Mouse (Mus musculus): ENCODE measurements at regions not wholly inside any gene's neighbourhood (a gene's known extent, or its start where the extent isn't known, plus 50 kb on each side); places are given as distances from the start of the nearest gene placed in this dataset.

DNA sequence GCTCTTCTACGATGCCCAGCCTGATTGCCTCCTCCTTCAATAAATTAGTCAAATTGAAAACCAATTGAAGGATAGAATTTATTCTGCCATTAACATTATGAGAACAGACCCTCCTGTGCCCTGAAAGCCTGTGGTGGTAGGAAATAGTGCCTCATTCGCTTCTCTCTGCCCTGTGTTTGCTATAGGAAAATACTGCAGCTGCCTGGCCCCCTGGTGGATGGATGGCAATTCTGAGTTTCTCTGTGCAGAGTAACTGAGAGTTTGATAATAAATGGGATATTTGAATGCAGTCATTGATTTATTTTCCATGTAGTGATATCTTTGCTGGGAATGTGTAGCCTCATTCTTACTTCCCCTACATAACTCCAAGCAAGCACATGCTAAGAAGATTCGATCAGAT is 85.4 kb upstream of the Calcoco1 start:
- WGBS, result 46% methylated on average over 3 of the region's 3 CpGs
- H3K9ac ChIP-seq (ENCODE audit: low read length), result no peak overlapping the region
- no peaks in the 10 kb centered on the region for H3K36me3 ChIP-seq (ENCODE audit: control insufficient read depth, insufficient read depth, low read length)
- no peak overlapping the region for H3K27ac ChIP-seq (ENCODE audit: low read depth, low read length)
- H3K4me1 ChIP-seq (ENCODE audit: control insufficient read depth, insufficient read depth, low read length), result no peaks in the 10 kb centered on the region
- no peaks in the 10 kb centered on the region for H3K27me3 ChIP-seq (ENCODE audit: control insufficient read depth, insufficient read depth, low read length)
- H3K9me3 ChIP-seq (ENCODE audit: control insufficient read depth, low read length), result no peaks in the 10 kb centered on the region
- H3K4me2 ChIP-seq (ENCODE audit: low read depth), result no peak overlapping the region
- DNase-seq (ENCODE audit: low spot score), result no peak
- no peak overlapping the region for H3K4me3 ChIP-seq (ENCODE audit: low read depth, low read length)
- ATAC-seq (ENCODE audit: insufficient read depth, low FRiP score, low TSS enrichment), result no peak

DNA sequence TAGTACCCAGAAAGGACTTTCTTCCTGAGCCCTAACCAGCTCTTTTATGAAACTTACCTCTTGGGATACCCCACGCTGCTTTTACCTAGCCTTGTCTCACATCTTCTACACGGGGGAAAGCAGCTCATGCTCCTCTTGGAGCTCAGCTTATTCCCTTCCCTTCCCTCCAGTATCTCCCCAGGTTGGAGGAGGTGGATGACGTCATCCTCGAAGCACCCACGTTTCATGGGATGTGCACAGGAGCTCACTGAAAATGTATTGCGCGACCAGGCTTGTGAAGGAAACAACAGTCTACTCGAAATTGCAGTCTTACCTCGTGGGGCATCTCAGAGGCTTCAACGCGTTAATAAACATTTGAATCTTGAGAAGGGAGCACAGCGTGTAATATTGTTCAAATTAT is 97.2 kb upstream of the Calcoco1 start:
- H3K27ac ChIP-seq (ENCODE audit: low read depth, low read length), result no peak overlapping the region
- no peaks in the 10 kb centered on the region for H3K9me3 ChIP-seq (ENCODE audit: control insufficient read depth, low read length)
- no peak overlapping the region for H3K9ac ChIP-seq (ENCODE audit: low read length)
- H3K4me3 ChIP-seq (ENCODE audit: low read depth, low read length), result no peak overlapping the region
- no peaks in the 10 kb centered on the region for H3K4me1 ChIP-seq (ENCODE audit: control insufficient read depth, insufficient read depth, low read length)
- 79% methylated on average over 12 of the region's 12 CpGs for WGBS
- no peak for ATAC-seq (ENCODE audit: insufficient read depth, low FRiP score, low TSS enrichment)
- no peaks in the 10 kb centered on the region for H3K36me3 ChIP-seq (ENCODE audit: control insufficient read depth, insufficient read depth, low read length)
- no peaks in the 10 kb centered on the region for H3K27me3 ChIP-seq (ENCODE audit: control insufficient read depth, insufficient read depth, low read length)
- H3K4me2 ChIP-seq (ENCODE audit: low read depth), result no peak overlapping the region
- DNase-seq (ENCODE audit: low spot score), result no peak

DNA sequence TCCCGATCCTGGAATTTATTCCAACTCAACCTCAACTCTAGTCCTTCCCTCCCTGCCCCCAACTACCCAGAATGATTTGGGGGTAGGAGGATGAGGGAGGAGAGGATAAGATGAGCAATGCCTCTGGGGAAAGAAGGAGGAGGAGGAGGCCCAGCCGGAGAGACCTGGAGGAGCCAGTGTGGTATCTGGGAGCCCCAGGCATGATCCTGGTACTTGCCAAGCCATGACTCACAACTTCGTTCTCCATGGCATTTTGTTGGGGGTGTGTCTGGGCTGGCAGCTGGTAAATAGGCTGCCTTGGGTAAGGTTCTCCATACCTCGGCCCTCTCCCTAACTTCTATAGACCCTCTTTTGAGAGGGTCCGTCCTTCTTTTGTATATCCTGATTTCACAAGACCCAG is 81.2 kb upstream of the Hoxc13 start:
- Histone ChIP-seq H3K36me3 (ENCODE audit: control insufficient read depth, insufficient read depth, low read length) (no peaks in the 10 kb centered on the region), H3K4me1 (ENCODE audit: control insufficient read depth, insufficient read depth, low read length) (no peaks in the 10 kb centered on the region), H3K27ac (ENCODE audit: low read depth, low read length) (no peak overlapping the region), H3K9me3 (ENCODE audit: control insufficient read depth, low read length) (no peaks in the 10 kb centered on the region), H3K27me3 (ENCODE audit: control insufficient read depth, insufficient read depth, low read length) (no peaks in the 10 kb centered on the region), H3K9ac (ENCODE audit: low read length) (no peak overlapping the region), H3K4me2 (ENCODE audit: low read depth) (no peak overlapping the region), H3K4me3 (ENCODE audit: low read depth, low read length) (no peak overlapping the region)
- no peak for DNase-seq (ENCODE audit: low spot score)
- WGBS, result 91% methylated on average over 5 of the region's 5 CpGs
- ATAC-seq (ENCODE audit: insufficient read depth, low FRiP score, low TSS enrichment), result no peak

DNA sequence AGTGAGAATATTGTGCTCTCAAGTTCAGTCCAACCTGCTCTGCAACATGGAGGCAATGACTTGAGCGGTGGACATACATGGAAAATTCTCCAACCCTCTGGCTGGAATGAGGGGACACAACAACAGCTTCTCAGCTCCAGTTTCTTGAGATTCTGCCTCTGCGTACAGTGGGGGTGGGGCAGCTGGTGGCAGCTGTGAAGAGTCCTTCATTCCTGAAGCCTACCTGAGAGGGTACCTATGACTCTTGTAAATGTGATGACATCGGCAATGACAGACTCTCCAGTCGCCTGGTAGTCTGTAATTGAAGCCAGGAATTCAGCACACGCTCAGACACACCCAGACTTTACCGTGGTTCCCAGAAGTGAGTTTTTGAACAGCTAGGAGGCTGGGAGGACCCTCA is 58.5 kb upstream of the Hoxc13 start:
- DNase-seq (ENCODE audit: low spot score) (no peak), ATAC-seq (ENCODE audit: insufficient read depth, low FRiP score, low TSS enrichment) (no peak)
- Histone ChIP-seq H3K27ac (ENCODE audit: low read depth, low read length) (no peak overlapping the region), H3K9me3 (ENCODE audit: control insufficient read depth, low read length) (no peaks in the 10 kb centered on the region), H3K4me1 (ENCODE audit: control insufficient read depth, insufficient read depth, low read length) (no peaks in the 10 kb centered on the region), H3K4me2 (ENCODE audit: low read depth) (no peak overlapping the region), H3K27me3 (ENCODE audit: control insufficient read depth, insufficient read depth, low read length) (no peaks in the 10 kb centered on the region), H3K9ac (ENCODE audit: low read length) (no peak overlapping the region), H3K36me3 (ENCODE audit: control insufficient read depth, insufficient read depth, low read length) (no peaks in the 10 kb centered on the region), H3K4me3 (ENCODE audit: low read depth, low read length) (no peak overlapping the region)
- 84% methylated on average over 6 of the region's 6 CpGs for WGBS

DNA sequence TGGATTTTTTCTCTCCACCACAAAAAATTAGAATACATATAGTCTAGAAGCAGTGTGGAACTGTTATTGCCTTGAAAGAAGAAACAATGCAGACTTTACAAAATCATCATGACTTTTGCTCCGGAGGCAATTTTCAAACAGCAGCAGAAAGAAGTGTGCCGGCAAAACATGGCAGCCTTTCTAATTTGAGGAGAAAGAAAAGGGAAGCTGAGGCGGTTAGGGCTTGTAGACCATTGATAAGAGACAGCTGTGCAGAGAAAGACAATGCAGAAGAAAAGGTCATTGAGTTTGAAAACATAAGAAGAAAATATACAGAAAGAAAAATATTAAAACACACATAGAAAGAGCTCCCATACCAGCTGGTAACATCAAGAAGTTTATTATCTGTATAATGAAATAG is 54.1 kb upstream of the Hoxc13 start:
- H3K27ac ChIP-seq (ENCODE audit: low read depth, low read length), result no peak overlapping the region
- H3K4me3 ChIP-seq (ENCODE audit: low read depth, low read length), result no peak overlapping the region
- no peaks in the 10 kb centered on the region for H3K27me3 ChIP-seq (ENCODE audit: control insufficient read depth, insufficient read depth, low read length)
- H3K9me3 ChIP-seq (ENCODE audit: control insufficient read depth, low read length), result no peaks in the 10 kb centered on the region
- no peaks in the 10 kb centered on the region for H3K36me3 ChIP-seq (ENCODE audit: control insufficient read depth, insufficient read depth, low read length)
- H3K4me2 ChIP-seq (ENCODE audit: low read depth), result no peak overlapping the region
- H3K4me1 ChIP-seq (ENCODE audit: control insufficient read depth, insufficient read depth, low read length), result no peaks in the 10 kb centered on the region
- ATAC-seq (ENCODE audit: insufficient read depth, low FRiP score, low TSS enrichment) (no peak), DNase-seq (ENCODE audit: low spot score) (no peak)
- 92% methylated on average over 3 of the region's 3 CpGs for WGBS
- no peak overlapping the region for H3K9ac ChIP-seq (ENCODE audit: low read length)

Data from neural tube, embryonic 11.5 days (tissue).